Mouse (Mus musculus): ENCODE results near the gene Fancc.

Fancc gene

DNA sequence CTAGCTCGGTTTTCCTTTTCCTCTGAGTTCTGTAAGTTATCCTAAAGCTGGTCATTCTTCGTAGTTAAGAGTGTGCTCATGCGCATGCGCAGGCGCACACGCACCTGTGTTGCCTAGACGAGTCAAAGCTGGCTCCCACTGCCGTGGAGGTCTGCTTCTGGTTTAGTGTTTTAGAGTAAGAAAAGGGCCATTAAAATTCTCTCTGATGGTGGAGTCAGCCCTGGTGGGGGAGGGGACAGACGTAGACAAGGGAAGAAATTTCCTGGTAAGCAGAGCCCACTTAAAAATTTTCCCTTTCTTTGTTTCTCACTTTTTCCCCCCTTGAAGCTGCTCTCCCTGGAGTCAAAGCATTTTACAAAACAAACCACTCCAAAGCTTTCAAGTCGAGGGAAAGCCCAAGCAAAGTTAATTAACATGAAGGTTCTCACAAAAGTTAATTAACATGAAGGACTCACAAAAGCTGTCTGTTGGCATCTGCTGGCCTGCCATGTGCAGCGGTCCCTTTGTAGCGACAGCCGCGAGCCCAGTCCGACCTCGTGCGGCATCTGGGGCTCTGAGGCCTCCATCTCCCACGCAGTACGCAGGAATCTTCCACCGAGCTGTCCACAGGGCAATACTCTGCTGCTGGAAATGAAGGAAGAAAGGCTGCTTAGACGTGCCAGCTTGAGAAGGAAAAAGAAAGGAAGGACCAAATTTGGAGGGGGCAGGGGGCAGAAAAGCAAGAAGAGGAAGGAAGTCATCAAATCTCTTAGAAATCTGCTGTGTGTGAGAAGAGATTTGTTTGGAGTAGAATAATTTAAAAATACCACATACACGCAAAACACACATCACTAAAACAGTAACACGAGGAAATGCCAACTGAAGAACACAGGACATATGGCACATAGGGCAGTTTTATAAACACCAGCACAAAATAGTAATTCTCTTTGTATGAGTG is at the start of gene Fancc:
Fancc (minus strand) TSS at position 633 of the 937 bp plus-strand sequence.
- peak; percentile 65 for ATAC-seq (ENCODE audit: low TSS enrichment)

DNA sequence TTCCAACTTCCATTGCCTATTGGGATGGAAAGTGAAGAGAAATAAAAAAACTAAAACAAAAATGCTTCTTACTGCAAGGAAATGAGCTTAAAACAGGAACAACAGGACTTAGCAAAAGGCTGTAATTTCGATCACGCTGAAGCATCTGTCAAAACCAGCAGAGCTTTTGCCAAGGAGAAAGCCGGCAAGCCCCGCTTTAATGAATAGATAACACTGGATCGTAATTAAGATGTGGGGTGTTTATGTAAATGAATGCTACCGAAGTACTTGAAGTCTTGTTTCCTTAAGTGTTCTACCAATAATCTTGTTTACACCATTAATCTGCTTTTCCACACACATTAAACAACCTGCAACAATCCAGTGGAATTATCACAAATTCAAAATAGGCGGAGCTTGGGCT is 48.2 kb upstream of the Fancc start:
- ATAC-seq (ENCODE audit: low TSS enrichment) = no peak

- no peak for ATAC-seq (ENCODE audit: low TSS enrichment)
These were observed 47.8 kb upstream of the Fancc start for GRCm38 (mm10) chr13:63544967-63545253.

DNA sequence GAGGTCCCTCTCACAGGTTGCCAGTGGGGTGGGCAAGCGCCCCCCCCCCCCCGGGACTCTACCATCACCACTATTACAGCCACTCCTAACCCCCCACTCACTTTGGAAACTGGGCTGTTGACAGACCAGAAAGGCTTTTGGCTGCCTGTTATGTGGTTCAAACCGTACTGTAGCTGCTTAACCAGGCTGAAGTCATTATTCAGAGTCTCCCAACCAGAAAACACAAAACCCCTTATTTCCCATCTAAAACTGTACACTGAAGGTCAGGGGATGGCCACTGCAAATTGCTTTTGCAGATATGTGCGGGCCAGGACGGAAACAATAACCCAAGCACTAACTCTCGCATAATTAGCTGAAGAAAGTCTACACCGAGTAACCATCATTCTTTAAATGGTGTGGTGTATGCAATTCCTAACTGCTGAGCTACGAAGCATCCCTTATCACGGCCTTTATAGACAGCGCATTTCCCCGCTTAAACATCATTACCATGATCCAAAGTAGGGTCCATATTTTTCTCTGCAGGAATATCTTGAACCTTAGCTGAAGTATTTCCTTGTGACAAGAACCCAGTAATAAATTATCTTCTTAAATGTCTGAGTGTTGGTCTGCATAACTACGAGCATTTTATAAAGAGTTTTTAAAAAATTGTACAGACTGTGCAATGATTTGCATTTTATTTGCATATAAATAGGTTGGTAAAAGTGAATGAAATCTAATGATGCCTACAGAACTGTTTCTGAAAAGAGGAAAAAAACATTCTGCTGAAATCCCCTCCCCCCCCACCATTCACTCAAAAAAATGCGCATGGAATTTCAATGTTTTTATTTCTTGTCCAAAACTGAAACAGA is 47.3 kb upstream of the Fancc start:
- ATAC-seq (ENCODE audit: low TSS enrichment) = no peak

GRCm38 (mm10) chr13:63543459-63543858 is 46.4 kb upstream of the Fancc start:
- ATAC-seq (ENCODE audit: low TSS enrichment) = no peak

DNA sequence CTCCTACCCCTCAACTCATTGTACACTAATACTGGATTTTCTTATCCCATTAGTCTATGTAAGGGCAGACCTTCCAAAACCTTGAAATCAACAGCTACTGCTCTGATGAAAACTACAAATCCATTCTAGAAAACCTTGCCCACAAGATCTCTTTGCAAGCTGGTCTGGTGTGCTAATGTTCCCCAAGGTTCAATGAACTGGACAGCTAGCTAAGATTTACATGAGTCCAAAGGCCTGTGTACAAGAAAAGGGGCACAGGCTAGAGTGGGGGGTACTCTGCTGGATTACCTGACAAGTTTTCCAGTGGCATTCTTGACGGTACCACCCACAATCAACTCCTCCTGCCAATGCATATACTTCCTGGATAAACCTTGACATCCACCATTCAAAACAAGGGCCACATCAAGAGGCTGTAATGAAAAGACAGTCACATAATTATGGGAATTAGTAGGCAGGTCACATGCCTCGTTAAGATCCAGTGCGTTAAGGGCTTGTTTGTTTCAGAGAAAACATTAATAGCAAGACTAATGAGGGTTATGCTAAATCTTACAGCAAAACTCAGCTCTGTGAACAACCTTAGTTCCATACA is 45.8 kb upstream of the Fancc start:
- ATAC-seq (ENCODE audit: low TSS enrichment) = peak; percentile 34; the same call in 1 of the 2 replicates

DNA sequence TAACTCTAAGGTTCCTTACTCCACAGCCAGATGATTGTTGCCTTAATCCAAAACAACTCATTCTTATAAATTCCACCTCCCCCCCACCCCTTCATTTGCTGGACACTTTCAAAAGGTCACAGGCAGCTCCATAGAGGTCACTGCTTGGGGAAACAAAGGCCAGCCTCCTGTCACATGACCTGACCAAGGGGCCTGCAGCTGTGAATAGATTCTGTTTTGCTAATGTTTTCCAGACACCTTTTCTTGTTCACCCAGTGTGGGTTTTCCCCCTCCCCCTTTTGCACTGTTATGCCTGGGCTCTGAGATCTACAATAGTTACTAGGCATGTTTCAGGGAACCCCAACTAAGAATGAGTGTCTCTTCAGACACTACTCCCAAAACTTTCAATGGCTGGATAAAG is 44.4 kb upstream of the Fancc start:
- ATAC-seq (ENCODE audit: low TSS enrichment) = no peak

DNA sequence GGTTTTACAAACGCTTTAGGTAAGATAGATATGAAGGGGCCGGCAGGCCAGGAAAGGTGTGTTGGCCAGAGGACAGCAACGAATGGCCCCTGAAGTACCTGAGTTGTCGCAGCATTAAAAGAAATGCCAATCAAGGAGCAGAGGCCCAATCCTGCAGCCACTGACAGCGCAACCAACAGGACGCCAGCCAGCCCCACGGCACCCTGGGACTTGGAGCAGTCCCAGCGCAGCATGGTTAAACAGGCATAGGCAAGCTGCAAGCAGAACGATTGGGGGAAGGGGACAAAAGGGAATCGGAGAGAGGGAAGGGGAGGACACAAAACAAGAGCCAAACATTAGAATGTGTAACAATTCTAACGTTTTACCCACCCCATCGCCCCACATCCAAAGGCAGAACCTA is 43.5 kb upstream of the Fancc start:
- no peak for ATAC-seq (ENCODE audit: low TSS enrichment)

DNA sequence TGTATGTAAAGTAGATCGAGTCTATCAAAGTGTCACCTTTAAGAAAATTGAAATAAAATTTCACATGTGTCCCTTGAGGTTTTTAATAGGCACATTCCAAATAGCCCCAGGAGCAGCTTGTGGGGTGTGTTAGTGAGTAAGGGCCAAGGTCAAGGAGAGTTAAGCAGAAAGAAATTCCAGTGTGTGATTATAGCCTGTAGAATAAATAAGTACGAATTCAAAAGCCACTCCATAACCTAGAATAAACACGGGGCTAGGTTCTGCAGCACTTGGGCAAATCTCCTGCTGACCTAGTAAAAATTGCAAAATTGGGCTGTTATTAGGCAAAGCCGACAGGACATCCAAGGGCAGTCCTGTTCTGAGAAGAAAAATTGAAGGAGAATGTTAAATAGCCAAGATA is 37.9 kb upstream of the Fancc start:
- no peak for ATAC-seq (ENCODE audit: low TSS enrichment)

DNA sequence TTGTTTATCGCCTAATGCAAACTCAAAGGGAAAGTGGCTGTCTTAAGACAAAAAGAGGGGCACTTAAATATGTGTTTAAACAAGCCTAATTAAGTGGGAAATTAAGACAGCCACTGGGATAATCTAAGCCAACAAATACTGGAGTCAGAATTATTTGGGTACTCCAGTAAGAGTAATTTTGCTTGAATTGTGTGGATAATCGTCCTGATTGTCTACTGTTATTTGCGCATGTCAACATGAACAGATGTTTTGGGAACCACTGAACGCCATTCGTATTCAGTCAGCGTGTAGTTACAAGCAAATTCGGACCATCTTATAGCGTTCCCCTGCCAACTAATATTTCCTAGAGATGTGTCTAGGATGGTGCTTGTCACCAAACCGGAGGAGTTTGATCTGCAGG is 33.8 kb upstream of the Fancc start:
- no peak for ATAC-seq (ENCODE audit: low TSS enrichment)

- ATAC-seq (ENCODE audit: low TSS enrichment) = no peak
These were observed 33.3 kb upstream of the Fancc start for GRCm38 (mm10) chr13:63530371-63530764.

- no peak for ATAC-seq (ENCODE audit: low TSS enrichment)
These were observed 32.7 kb upstream of the Fancc start for GRCm38 (mm10) chr13:63529602-63530370.

GRCm38 (mm10) chr13:63528852-63529251 is 31.8 kb upstream of the Fancc start:
- no peak for ATAC-seq (ENCODE audit: low TSS enrichment)

DNA sequence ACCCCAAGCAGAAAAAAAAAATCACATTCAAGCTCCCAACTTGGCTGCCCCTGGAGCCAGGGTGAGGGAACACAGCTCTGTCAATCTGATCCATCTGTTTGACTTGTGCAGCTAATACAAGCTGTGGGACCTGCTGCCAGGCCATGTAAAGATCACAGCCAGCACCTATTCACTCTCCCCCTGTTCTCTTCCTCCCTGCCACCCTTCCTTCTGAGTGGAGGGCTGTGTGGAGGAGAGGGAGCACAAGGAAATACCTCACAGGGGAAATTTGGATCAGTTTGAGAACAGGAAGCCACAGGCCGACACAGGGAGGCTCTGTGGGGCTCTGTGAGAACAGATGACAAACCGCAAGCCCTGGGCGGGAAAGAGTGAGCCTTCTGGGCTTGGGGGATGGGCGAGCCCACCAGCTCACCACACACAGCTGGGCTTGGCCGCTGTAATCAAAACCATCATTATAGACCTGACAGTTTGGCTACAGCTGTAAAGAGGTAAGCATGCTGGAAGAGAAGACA is 31.1 kb upstream of the Fancc start:
- no peak for ATAC-seq (ENCODE audit: low TSS enrichment)

DNA sequence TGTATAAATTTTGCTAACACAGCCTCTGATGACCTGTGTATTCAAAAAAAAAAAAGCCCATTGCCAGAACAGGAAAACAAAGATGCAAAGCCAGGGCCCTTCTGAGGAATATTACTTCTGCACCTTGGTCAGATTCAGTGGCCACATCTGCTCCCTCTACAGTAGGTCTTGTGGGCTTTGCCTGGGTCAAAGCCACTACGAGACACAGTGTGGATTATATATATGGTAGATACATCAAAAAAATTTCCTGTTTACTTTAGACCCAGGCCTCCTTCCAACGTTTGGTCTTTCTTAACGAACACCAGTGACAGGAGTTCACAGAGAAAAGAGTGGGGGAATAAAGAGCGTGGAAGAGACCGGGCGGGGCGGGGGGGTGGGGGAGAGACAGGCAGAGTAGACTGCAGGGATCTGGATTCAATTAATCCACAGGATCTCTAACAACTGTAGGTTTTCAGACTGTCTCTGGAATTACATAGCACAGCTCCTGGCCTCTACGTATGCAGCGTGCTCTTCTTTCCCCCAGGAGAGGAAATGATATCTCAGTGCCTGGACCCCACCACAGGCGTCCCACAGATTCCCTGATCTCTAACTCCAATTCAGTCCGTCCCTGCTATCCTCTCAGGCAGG is 28.6 kb upstream of the Fancc start:
- no peak for ATAC-seq (ENCODE audit: low TSS enrichment)

- peak; percentile 51 for ATAC-seq (ENCODE audit: low TSS enrichment)
These were observed 27.8 kb upstream of the Fancc start for GRCm38 (mm10) chr13:63524608-63525570.

- peak; percentile 11; the same call in 1 of the 2 replicates for ATAC-seq (ENCODE audit: low TSS enrichment)
These were observed 27.0 kb upstream of the Fancc start for GRCm38 (mm10) chr13:63524061-63524460.

GRCm38 (mm10) chr13:63522832-63523231 is 25.8 kb upstream of the Fancc start:
- no peak for ATAC-seq (ENCODE audit: low TSS enrichment)

- no peak for ATAC-seq (ENCODE audit: low TSS enrichment)
These were observed 23.0 kb upstream of the Fancc start for GRCm38 (mm10) chr13:63520110-63520509.

DNA sequence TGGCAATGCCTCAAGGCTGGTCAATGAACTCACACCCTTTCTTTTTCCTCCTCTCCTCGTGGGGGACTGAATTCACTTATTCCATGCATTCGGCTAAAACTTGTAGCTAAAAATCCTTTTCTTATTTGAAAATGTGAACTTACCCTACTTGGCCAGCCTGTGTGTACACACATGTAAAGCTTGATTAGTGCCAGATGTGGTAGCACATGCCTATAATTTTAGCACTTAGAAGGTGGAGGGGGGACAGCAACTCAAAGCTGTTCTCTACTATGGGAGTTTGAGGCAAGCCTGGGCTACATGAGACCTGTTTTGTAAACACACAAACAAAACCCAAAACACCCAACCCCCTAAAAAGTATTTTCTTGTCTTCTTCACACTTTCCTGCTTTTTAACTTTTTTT is 19.5 kb upstream of the Fancc start:
- no peak for ATAC-seq (ENCODE audit: low TSS enrichment)
